Mouse (Mus musculus) ES-E14 (cell line): ENCODE measurements around the gene Scai.

Source experiments
- HCFC1 ChIP-seq: IDR thresholded peaks from 2 replicates; pipeline ENCODE4 v1.6.1; 2012; ENCODE audit warnings: low read length, inconsistent platforms, borderline replicate concordance; ENCODE audit not compliant: insufficient read depth
- ZNF384 ChIP-seq: IDR thresholded peaks from 2 replicates; pipeline ENCODE4 v1.6.1; 2012; ENCODE audit warnings: low read depth, low read length, inconsistent platforms

DNA sequence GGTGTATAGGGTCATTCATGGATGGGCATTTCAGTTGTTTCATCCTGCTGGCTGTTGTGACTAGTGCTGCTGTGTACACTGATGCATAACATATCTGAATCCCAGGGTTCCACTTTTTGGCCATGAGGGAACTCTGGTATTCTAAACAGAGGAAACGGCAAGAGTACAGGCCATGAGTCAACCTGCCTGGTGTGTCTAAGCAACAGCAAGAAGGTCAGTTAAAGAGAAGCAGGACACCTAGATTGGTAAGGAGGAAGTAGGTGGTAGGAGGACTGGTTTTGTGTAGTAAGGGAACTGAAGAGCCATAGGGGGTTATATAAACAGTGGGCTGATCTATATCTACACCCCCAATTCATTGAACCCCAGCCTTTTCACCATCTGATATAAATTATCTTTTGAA lies 33.7 kb downstream of the Scai start:
- TF ChIP-seq ZNF384 (no peak), HCFC1 (no peak)
